Mouse (Mus musculus): Measurements from ENCODE around the gene Galnt7. TPM values are rescaled to one million over a fixed set of nuclear protein-coding genes. Genes with fewer than 3 reads are reported as not detected.

Galnt7 gene
- total RNA-seq (2015) (15.5 and 15.9 TPM in 2 replicates), total RNA-seq (2017) (17.9 and 20.4 TPM in 2 replicates)

GRCm38 (mm10) chr8:57652456-57653055 lies at the start of gene Galnt7:
Galnt7 (minus strand) TSS chr8:57653032.
- ATAC-seq (replicated peaks; ENCODE audit: poor library complexity) = peak; percentile 44

- ATAC-seq (replicated peaks; ENCODE audit: poor library complexity) = no peak
Observed at GRCm38 (mm10) chr8:57688633-57689032, 35.8 kb upstream of the Galnt7 start.

- ATAC-seq (replicated peaks; ENCODE audit: poor library complexity) = no peak
Observed at GRCm38 (mm10) chr8:57685803-57686202, 33.0 kb upstream of the Galnt7 start.

- no peak for ATAC-seq (replicated peaks; ENCODE audit: poor library complexity)
Observed at GRCm38 (mm10) chr8:57680044-57680443, 27.2 kb upstream of the Galnt7 start.

- peak; percentile 81 for ATAC-seq (replicated peaks; ENCODE audit: poor library complexity)
Observed at GRCm38 (mm10) chr8:57664121-57664520, 11.3 kb upstream of the Galnt7 start.

- ATAC-seq (replicated peaks; ENCODE audit: poor library complexity) = no peak
Observed at GRCm38 (mm10) chr8:57660019-57660418, 7.2 kb upstream of the Galnt7 start.

GRCm38 (mm10) chr8:57656446-57656845 lies 3.6 kb upstream of the Galnt7 start:
- ATAC-seq (replicated peaks; ENCODE audit: poor library complexity) = no peak

GRCm38 (mm10) chr8:57654146-57654545 lies 1.3 kb upstream of the Galnt7 start:
- ATAC-seq (replicated peaks; ENCODE audit: poor library complexity) = no peak

- no peak for ATAC-seq (replicated peaks; ENCODE audit: poor library complexity)
Observed at GRCm38 (mm10) chr8:57653768-57654125, 915 bp upstream of the Galnt7 start.

GRCm38 (mm10) chr8:57653056-57653767 lies 380 bp upstream of the Galnt7 start:
- ATAC-seq (replicated peaks; ENCODE audit: poor library complexity) = peak; percentile 56

GRCm38 (mm10) chr8:57651689-57652455 lies 960 bp downstream of the Galnt7 start:
- ATAC-seq (replicated peaks; ENCODE audit: poor library complexity) = peak; percentile 30

GRCm38 (mm10) chr8:57651357-57651688 lies 1.5 kb downstream of the Galnt7 start:
- ATAC-seq (replicated peaks; ENCODE audit: poor library complexity) = no peak

- ATAC-seq (replicated peaks; ENCODE audit: poor library complexity) = no peak
Observed at GRCm38 (mm10) chr8:57650216-57650615, 2.6 kb downstream of the Galnt7 start.

GRCm38 (mm10) chr8:57647566-57647965 lies 5.3 kb downstream of the Galnt7 start:
- ATAC-seq (replicated peaks; ENCODE audit: poor library complexity) = no peak

- peak; percentile 44 for ATAC-seq (replicated peaks; ENCODE audit: poor library complexity)
Observed at GRCm38 (mm10) chr8:57644281-57644680, 8.6 kb downstream of the Galnt7 start.

GRCm38 (mm10) chr8:57642722-57643121 lies 10.1 kb downstream of the Galnt7 start:
- ATAC-seq (replicated peaks; ENCODE audit: poor library complexity) = no peak

- ATAC-seq (replicated peaks; ENCODE audit: poor library complexity) = no peak
Observed at GRCm38 (mm10) chr8:57638925-57639324, 13.9 kb downstream of the Galnt7 start.

- peak; percentile 63 for ATAC-seq (replicated peaks; ENCODE audit: poor library complexity)
Observed at GRCm38 (mm10) chr8:57637599-57638280, 15.1 kb downstream of the Galnt7 start.

- ATAC-seq (replicated peaks; ENCODE audit: poor library complexity) = no peak
Observed at GRCm38 (mm10) chr8:57636698-57637097, 16.1 kb downstream of the Galnt7 start.

- peak; percentile 42 for ATAC-seq (replicated peaks; ENCODE audit: poor library complexity)
Observed at GRCm38 (mm10) chr8:57636281-57636680, 16.6 kb downstream of the Galnt7 start.

- ATAC-seq (replicated peaks; ENCODE audit: poor library complexity) = no peak
Observed at GRCm38 (mm10) chr8:57631780-57632179, 21.1 kb downstream of the Galnt7 start.

Measured in megakaryocyte progenitor cell, adult 5-6 weeks (primary cell).